Comparison of ENCODE assay signal across 7 mouse cellular contexts in the genomic region with DNA sequence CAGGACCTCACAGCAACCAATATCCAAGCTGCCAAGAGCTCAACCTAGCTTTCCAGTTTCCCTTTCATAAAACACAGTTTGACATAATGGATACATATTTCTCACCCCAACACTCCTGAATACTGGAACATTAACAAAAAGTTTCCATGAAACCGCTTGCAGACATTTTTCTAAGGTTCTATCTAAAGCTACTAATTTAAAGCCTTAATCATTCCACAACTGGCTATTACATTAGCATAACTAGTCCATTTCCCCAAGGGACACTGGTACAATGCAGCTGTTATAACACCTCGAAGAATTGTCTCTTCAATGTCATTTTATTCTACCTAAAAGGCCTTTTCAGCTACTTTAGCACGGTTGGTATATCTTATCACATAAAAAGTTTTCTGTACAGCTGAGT. TPM values are rescaled to one million over a fixed set of nuclear protein-coding genes. Genes with fewer than 3 reads are reported as not detected.
DNase-seq lines count a peak whose midpoint lies in the region; ATAC-seq and TF ChIP-seq lines count a peak whose summit lies in the region.

No protein-coding gene starts in this region.

- no peak for TF ChIP-seq CTCF in thymus, adult 2 months (IDR thresholded peaks at IDR 0.05; ENCODE audit: borderline replicate concordance, control insufficient read depth, extremely low read depth, insufficient read depth, low read length, poor library complexity)

- ATAC-seq in lung, embryonic 16.5 days (ENCODE audit: low read depth) = no peak
- no peak for ATAC-seq in forebrain, embryonic 15.5 days (replicated peaks)
- no peak for ATAC-seq in liver, embryonic 12.5 days
- no peak for ATAC-seq in stomach, embryonic 16.5 days (ENCODE audit: insufficient read depth, low FRiP score)

- peak overlapping the region; percentile 70 for H3K4me3 ChIP-seq in lung, embryonic 16.5 days (ENCODE audit: low read length)
- peak overlapping the region; percentile 90 for H3K4me3 ChIP-seq in forebrain, embryonic 15.5 days
- H3K4me3 ChIP-seq in liver, embryonic 12.5 days = peak overlapping the region; percentile 59
- H3K4me3 ChIP-seq in stomach, embryonic 16.5 days (replicated peaks; ENCODE audit: low read length) = peak overlapping the region; percentile 98
- no peak overlapping the region for H3K4me3 ChIP-seq in thymus, adult 2 months (ENCODE audit: control insufficient read depth, insufficient read depth, low read length)

- peak overlapping the region; percentile 45; the same call in 1 of the 2 replicates for H3K27ac ChIP-seq in lung, embryonic 16.5 days (ENCODE audit: low read length)
- peak overlapping the region; percentile 95 for H3K27ac ChIP-seq in forebrain, embryonic 15.5 days (replicated peaks)
- H3K27ac ChIP-seq in liver, embryonic 12.5 days = no peak overlapping the region
- peak overlapping the region; percentile 97 for H3K27ac ChIP-seq in stomach, embryonic 16.5 days (ENCODE audit: low read length)
- no peak overlapping the region for H3K27ac ChIP-seq in thymus, adult 2 months (ENCODE audit: control insufficient read depth, insufficient read depth, low read length)

- peaks cover 31% of the 10 kb centered on the region for H3K4me1 ChIP-seq in lung, embryonic 16.5 days (replicated peaks; ENCODE audit: control insufficient read depth, insufficient read depth, low read length)
- peaks cover 64% of the 10 kb centered on the region for H3K4me1 ChIP-seq in forebrain, embryonic 15.5 days
- H3K4me1 ChIP-seq in liver, embryonic 12.5 days = peaks cover 12% of the 10 kb centered on the region
- H3K4me1 ChIP-seq in stomach, embryonic 16.5 days (ENCODE audit: control insufficient read depth, insufficient read depth, low read length) = peaks cover 33% of the 10 kb centered on the region
- peaks cover 20% of the 10 kb centered on the region for H3K4me1 ChIP-seq in thymus, adult 2 months (replicated peaks; ENCODE audit: control insufficient read depth, insufficient read depth, low read length)

- H3K9me3 ChIP-seq in lung, embryonic 16.5 days (ENCODE audit: control insufficient read depth, low read length) = no peaks in the 10 kb centered on the region
- no peaks in the 10 kb centered on the region for H3K9me3 ChIP-seq in forebrain, embryonic 15.5 days
- no peaks in the 10 kb centered on the region for H3K9me3 ChIP-seq in liver, embryonic 12.5 days (replicated peaks)
- H3K9me3 ChIP-seq in stomach, embryonic 16.5 days (replicated peaks; ENCODE audit: control insufficient read depth, low read length) = no peaks in the 10 kb centered on the region

- no peaks in the 10 kb centered on the region for H3K36me3 ChIP-seq in lung, embryonic 16.5 days (ENCODE audit: control insufficient read depth, insufficient read depth, low read length)
- 0 out of 2 replicates have a peak, but pooled peaks cover 3% of the 10 kb centered on the region for H3K36me3 ChIP-seq in forebrain, embryonic 15.5 days
- H3K36me3 ChIP-seq in liver, embryonic 12.5 days = no peaks in the 10 kb centered on the region
- H3K36me3 ChIP-seq in stomach, embryonic 16.5 days (ENCODE audit: control insufficient read depth, insufficient read depth, low read length) = no peaks in the 10 kb centered on the region
- H3K36me3 ChIP-seq in thymus, adult 2 months (ENCODE audit: control insufficient read depth, insufficient read depth, low read length) = no peaks in the 10 kb centered on the region

- no peak for DNase-seq in lung, postnatal 4 days
- no peak for DNase-seq in thymus, adult 2 months
- DNase-seq in cerebellum, adult 8-10 months = no peak

- no peak for TF ChIP-seq POLR2A in thymus, adult 2 months (IDR thresholded peaks at IDR 0.05; ENCODE audit: control insufficient read depth, extremely low read depth, insufficient read depth, low read length, poor library complexity)

- H3K9ac ChIP-seq in lung, embryonic 16.5 days (ENCODE audit: low read length) = peak overlapping the region; percentile 87
- H3K9ac ChIP-seq in forebrain, embryonic 15.5 days (replicated peaks) = peak overlapping the region; percentile 94
- no peak overlapping the region for H3K9ac ChIP-seq in liver, embryonic 12.5 days
- peak overlapping the region; percentile 99 for H3K9ac ChIP-seq in stomach, embryonic 16.5 days (ENCODE audit: low read length)

- WGBS in lung, embryonic 16.5 days = 16% methylated on average over 3 of the region's 3 CpGs
- WGBS in forebrain, embryonic 15.5 days = 19% methylated on average over 3 of the region's 3 CpGs
- 37% methylated on average over 3 of the region's 3 CpGs for WGBS in liver, embryonic 12.5 days (ENCODE audit: insufficient replicate concordance)
- WGBS in stomach, embryonic 16.5 days = 10% methylated on average over 3 of the region's 3 CpGs
- WGBS in thymus, adult 2 months = 64% methylated on average over 3 of the region's 3 CpGs

- H3K27me3 ChIP-seq in lung, embryonic 16.5 days (ENCODE audit: control insufficient read depth, insufficient read depth, low read depth, low read length) = peaks cover under 1% of the 10 kb centered on the region; the same call in 1 of the 2 replicates
- no peaks in the 10 kb centered on the region for H3K27me3 ChIP-seq in forebrain, embryonic 15.5 days
- peaks cover 71% of the 10 kb centered on the region for H3K27me3 ChIP-seq in liver, embryonic 12.5 days (replicated peaks)
- no peaks in the 10 kb centered on the region for H3K27me3 ChIP-seq in stomach, embryonic 16.5 days (ENCODE audit: control insufficient read depth, insufficient read depth, low read length)
- H3K27me3 ChIP-seq in thymus, adult 2 months (ENCODE audit: control insufficient read depth, insufficient read depth, low read length) = peaks cover 9% of the 10 kb centered on the region; the same call in 1 of the 2 replicates

- H3K4me2 ChIP-seq in lung, embryonic 16.5 days (ENCODE audit: low read depth, low read length) = peak overlapping the region; percentile 58
- peak overlapping the region; percentile 91 for H3K4me2 ChIP-seq in forebrain, embryonic 15.5 days (replicated peaks)
- H3K4me2 ChIP-seq in liver, embryonic 12.5 days = peak overlapping the region; percentile 65
- peak overlapping the region; percentile 80 for H3K4me2 ChIP-seq in stomach, embryonic 16.5 days (ENCODE audit: low read depth, low read length)

RNA-seq across cellular contexts. Expression of a gene that starts 6.0 kb away (rescaled TPM):
- 10.5 and 12.4 TPM in 2 replicates for polyA plus RNA-seq in lung, embryonic 16.5 days (2015; fragmentation: Nextera tagmentation; extraction: Ambion mirVana)
- polyA plus RNA-seq in forebrain, embryonic 15.5 days (2015; fragmentation: Nextera tagmentation; extraction: Ambion mirVana) = 48.2 and 51.9 TPM in 2 replicates
- polyA plus RNA-seq in liver, embryonic 12.5 days (2016; fragmentation: Nextera tagmentation; extraction: Ambion mirVana) = 2.7 and 3.1 TPM in 2 replicates
- polyA plus RNA-seq in stomach, embryonic 16.5 days (2015; fragmentation: Nextera tagmentation; extraction: Ambion mirVana) = 30.3 and 36.6 TPM in 2 replicates
- 16.5 and 23.3 TPM in 2 replicates for polyA plus RNA-seq in thymus, adult 2 months (2012; rRNA removed)

Comparison
In these comparisons a context has a peak if more than half of its experiments do, and no peak if none do; other contexts are left out.
1. H3K27ac ChIP-seq: peak in lung, embryonic 16.5 days (single experiment), forebrain, embryonic 15.5 days (single experiment) and stomach, embryonic 16.5 days (single experiment); none in liver, embryonic 12.5 days (single experiment) and thymus, adult 2 months (single experiment).
2. Peak in every context shown above with its lines, with median percentiles within 50 percentile points of each other: H3K4me2 ChIP-seq.